Mouse (Mus musculus) megakaryocyte progenitor cell, adult 5-6 weeks (primary cell): ENCODE measurements around the gene Ski. TPM values are rescaled to one million over a fixed set of nuclear protein-coding genes. Genes with fewer than 3 reads are reported as not detected.
"Not testable (repeated sequence)": the region's sequence is repeated elsewhere in the genome, so short reads cannot be mapped to it uniquely, and the experiment has no call there.

ENCODE experiments used
- ATAC-seq: replicated peaks from 2 replicates; pipeline ENCODE4 v1.8.0; 2016; ENCODE audit warnings: mild to moderate bottlenecking, moderate TSS enrichment, inconsistent platforms; ENCODE audit not compliant: poor library complexity
- total RNA-seq, 2 experiments: library from RNA; stranded (forward) in 1 of 2; stranded (reverse) in 1 of 2; fragments of 157-497, 149-512 nt in 1 of 2; fragments of 200-1000 nt in 1 of 2; gene quantifications; 2 replicates each; pipeline versions ENCODE4 v1.2.3 to v1.2.4; 2015 to 2017

Ski gene
- total RNA-seq (2015) (16.9 and 19.7 TPM in 2 replicates), total RNA-seq (2017) (5.0 and 5.7 TPM in 2 replicates)

- ATAC-seq, result no peak
These were observed at the start of gene Ski for GRCm38 (mm10) chr4:155222552-155222840. Gene Ski (minus strand): TSS chr4:155222592.

GRCm38 (mm10) chr4:155268382-155268781, 46.0 kb upstream of the Ski start:
- peak; percentile 88 for ATAC-seq

GRCm38 (mm10) chr4:155267639-155268175, 45.3 kb upstream of the Ski start:
- ATAC-seq, result no peak

GRCm38 (mm10) chr4:155267047-155267543, 44.7 kb upstream of the Ski start:
- ATAC-seq, result no peak

- no peak for ATAC-seq
These were observed 42.3 kb upstream of the Ski start for GRCm38 (mm10) chr4:155264521-155265321.

DNA sequence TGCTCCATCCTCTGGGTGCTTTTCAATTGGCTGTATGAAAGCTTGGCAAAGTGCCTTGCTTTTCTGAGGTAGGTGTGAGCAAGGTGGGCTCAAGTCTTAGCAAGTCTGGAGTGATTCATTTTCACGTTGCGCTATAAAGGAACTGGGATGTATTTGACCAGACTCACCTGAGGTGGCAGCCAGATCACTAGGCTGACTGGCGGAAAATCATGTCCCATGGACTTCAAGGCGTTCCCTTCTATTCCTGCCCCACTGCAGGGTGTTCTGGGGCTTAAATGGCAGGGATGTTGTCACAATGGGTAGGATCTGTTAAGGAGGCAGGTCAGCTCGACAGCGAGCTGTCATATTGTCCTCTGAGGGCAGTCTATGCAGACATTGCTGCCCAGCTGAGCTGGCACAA, 29.9 kb upstream of the Ski start:
- ATAC-seq, result no peak

- ATAC-seq, result no peak
These were observed 28.8 kb upstream of the Ski start for GRCm38 (mm10) chr4:155251147-155251546.

- peak; percentile 9 for ATAC-seq
These were observed 28.1 kb upstream of the Ski start for GRCm38 (mm10) chr4:155250361-155251117.

DNA sequence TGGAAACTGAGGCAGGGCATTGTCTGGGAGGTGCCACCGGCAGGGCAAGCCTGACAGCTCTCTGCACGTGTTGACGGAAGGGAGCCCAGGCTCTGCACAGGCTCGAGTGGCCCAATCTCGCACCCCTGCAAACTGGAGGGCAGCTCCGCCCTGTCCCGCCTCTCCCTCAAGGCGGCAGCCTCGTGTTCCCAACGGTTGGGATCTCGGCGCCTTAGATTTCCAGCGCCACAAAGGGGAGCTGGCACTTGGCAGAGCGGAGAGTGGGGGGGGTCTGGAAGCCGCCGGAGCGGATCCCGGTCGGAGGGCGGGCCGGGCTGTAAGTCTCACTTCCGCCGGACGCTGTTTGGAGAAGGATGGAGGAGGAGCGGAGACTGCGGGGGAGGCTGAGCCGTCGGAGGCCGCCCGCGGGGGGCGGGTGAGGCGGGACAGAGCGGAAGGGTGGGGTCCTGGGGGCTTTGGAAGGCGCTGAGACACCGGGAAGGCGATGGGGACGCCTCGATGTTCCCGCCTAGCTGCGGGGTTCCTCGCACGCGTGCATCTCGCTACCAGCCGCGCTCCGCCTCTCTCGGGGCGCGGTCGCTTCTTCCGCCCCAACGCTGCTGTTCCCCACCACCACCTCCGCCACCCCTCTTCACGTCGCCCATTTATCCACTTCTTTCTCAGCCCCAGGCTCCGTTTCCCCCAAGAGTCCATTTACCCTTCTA, 27.4 kb upstream of the Ski start, which contains the start of gene Faap20:
TSS of gene Faap20 (plus strand) at position 155 of the 704 bp plus-strand sequence.
- ATAC-seq, result peak; percentile 74

DNA sequence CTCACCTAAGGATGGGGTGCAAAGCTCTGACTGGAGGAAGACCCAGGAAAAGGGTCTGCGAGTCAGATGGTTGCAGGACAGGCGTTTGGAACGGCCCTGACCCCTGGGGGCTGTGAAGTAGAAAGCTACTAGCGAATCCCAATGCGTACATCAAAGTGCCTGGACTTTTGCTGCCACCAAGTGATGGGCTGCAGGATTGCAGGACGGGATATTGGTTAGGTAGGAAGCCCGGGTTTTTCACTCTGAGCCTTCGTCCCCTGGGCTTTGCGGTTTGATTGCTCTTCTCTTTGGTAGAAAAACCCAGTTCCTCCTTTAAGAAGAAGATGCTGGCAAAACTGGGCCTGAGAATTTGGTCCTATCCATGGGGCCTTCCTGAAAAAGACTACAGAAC, 26.9 kb upstream of the Ski start:
- peak; percentile 85 for ATAC-seq

DNA sequence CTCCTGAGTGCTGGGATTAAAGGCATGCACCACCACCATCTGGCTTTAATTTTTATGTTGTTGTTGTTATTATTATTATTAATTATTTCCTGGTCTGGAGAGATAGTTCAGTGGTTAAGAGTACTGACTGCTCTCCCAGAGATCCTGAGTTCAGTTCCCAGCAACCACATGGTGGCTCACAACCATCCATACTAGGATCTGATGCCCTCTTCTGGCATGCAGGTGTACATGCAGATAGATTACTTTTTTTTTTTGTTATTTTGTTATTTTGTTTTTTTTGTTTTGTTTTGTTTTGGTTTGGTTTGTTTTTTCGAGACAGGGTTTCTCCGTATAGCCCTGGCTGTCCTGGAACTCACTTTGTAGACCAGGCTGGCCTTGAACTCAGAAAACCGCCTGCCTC, 25.7 kb upstream of the Ski start:
- not testable (repeated sequence) for ATAC-seq

DNA sequence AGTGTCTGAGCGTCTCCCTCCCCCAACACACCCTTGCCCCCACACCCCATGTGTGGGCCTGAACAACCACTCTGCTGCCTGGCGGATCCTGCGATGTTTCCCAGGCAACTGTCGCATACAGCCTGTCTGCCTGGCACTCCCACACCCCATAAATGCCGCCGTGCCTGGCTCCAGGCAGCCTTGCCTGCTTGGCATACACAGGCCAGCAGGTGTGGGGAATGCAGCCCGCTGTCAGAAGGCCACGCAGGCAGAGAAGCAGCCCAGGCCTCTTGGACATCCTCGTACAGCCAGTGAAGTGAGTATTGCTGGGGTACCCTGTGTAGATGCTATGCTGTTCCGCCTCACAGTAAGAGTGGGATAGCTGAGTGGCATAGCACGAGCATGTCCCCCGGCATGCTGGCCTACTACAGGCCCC, 24.3 kb upstream of the Ski start:
- ATAC-seq, result no peak

- no peak for ATAC-seq
These were observed 23.5 kb upstream of the Ski start for GRCm38 (mm10) chr4:155245770-155246492.

DNA sequence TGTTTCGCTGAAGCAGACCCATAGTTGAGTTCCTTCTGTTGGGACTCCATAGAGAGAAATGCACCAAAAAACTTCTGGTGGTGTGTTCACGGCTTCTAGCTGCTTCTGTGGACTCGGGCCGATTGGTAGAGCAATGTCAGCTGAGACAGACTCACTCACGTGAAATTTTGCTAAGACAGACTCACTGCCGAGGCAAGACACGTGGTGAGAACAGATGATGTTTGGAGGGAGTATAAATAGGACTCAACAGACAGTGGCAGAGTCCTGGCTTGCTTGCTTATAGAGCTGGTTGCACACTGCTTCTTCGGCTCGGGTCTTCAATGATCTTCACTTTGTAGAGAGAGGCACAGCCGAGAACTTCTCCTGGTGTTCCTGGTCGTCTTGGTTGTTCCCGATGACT, 20.8 kb upstream of the Ski start:
- no peak for ATAC-seq

DNA sequence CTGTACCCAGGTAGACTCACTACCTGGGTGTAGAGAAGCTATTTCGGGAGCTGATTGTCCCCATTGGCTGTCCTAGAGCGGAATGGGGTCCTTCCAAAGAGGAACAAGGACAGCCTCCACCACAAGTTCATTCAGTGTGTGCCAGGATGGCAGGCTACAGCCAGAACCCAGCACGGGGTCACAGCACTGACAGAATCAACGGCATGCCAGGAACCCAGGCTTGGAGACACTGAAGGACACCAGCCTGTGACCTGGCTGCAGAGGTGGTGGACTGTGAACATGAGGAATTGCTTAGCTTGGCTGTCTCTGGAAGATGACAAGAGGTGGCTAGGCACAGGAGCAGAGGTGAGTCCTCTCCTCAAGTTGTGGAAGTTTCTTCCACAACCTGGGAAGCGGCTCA, 19.9 kb upstream of the Ski start:
- ATAC-seq, result no peak

DNA sequence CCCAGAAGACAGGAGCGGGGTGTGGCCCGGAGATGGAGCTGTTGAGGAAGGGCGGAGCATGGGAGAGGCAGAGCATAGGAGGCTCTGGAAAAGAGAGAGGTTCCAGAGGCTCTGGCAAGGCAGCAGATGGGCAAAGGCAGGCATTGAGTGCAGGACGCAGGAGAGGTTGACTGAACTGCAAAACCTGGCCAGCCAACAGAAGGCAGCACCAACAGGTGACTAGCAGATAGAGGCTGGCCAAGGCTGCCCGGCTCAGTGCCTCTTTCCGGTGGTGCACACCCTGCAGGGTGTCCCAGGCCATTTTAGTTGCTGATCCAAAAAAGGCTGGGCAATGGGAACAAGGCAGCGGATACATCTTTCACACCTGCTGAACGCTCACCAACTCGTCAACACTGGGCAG, 19.4 kb upstream of the Ski start:
- no peak for ATAC-seq

GRCm38 (mm10) chr4:155239494-155239893, 17.1 kb upstream of the Ski start:
- no peak for ATAC-seq

GRCm38 (mm10) chr4:155238276-155238675, 15.9 kb upstream of the Ski start:
- ATAC-seq, result no peak

GRCm38 (mm10) chr4:155236737-155237385, 14.5 kb upstream of the Ski start:
- ATAC-seq, result peak; percentile 30; the same call in 1 of the 2 replicates
